Comparison of ENCODE assay signal across 8 mouse cellular contexts in genomic region chr8:92354536-92355482, GRCm38 (mm10). TPM values are rescaled to one million over a fixed set of nuclear protein-coding genes. Genes with fewer than 3 reads are reported as not detected.
A peak's percentile ranks its signal among the peaks of the same experiment; 100 is the strongest.
DNase-seq lines count a peak whose midpoint lies in the region; ATAC-seq and TF ChIP-seq lines count a peak whose summit lies in the region.

No protein-coding gene starts in this region.

- H3K27me3 ChIP-seq in testis, adult 2 months (ENCODE audit: control insufficient read depth, insufficient read depth, low read length) = no peaks in the 10 kb centered on the region; the same call in none of the 2 replicates
- H3K27me3 ChIP-seq in embryonic facial prominence, embryonic 15.5 days = peaks cover 8% of the 10 kb centered on the region; the same call in 1 of the 2 replicates
- peaks cover 40% of the 10 kb centered on the region for H3K27me3 ChIP-seq in kidney, postnatal 0 days (ENCODE audit: insufficient read depth, low read length)
- H3K27me3 ChIP-seq in midbrain, embryonic 14.5 days (ENCODE audit: control insufficient read depth, insufficient read depth, low read length) = no peaks in the 10 kb centered on the region

- no peaks in the 10 kb centered on the region for H3K9me3 ChIP-seq in embryonic facial prominence, embryonic 15.5 days (replicated peaks)
- H3K9me3 ChIP-seq in kidney, postnatal 0 days (replicated peaks; ENCODE audit: low read length) = no peaks in the 10 kb centered on the region
- no peaks in the 10 kb centered on the region for H3K9me3 ChIP-seq in midbrain, embryonic 14.5 days (ENCODE audit: control insufficient read depth, low read length)

- H3K36me3 ChIP-seq in testis, adult 2 months (ENCODE audit: control insufficient read depth, insufficient read depth, low read length) = no peaks in the 10 kb centered on the region; the same call in 1 of the 2 replicates
- H3K36me3 ChIP-seq in embryonic facial prominence, embryonic 15.5 days = no peaks in the 10 kb centered on the region
- no peaks in the 10 kb centered on the region for H3K36me3 ChIP-seq in kidney, postnatal 0 days (ENCODE audit: insufficient read depth, low read length)
- H3K36me3 ChIP-seq in midbrain, embryonic 14.5 days (ENCODE audit: control insufficient read depth, insufficient read depth, low read length) = peaks cover 3% of the 10 kb centered on the region; the same call in 1 of the 2 replicates

- peak overlapping the region; percentile 84 for H3K4me2 ChIP-seq in embryonic facial prominence, embryonic 15.5 days (replicated peaks)
- peak overlapping the region; percentile 74 for H3K4me2 ChIP-seq in kidney, postnatal 0 days (ENCODE audit: low read length)
- peak overlapping the region; percentile 87 for H3K4me2 ChIP-seq in midbrain, embryonic 14.5 days (ENCODE audit: low read length)

- 2% methylated on average over 22 of the region's 22 CpGs for WGBS in embryonic facial prominence, embryonic 15.5 days
- WGBS in kidney, postnatal 0 days = 6% methylated on average over 22 of the region's 22 CpGs
- under 1% methylated on average over 22 of the region's 22 CpGs for WGBS in midbrain, embryonic 14.5 days

- H3K27ac ChIP-seq in testis, adult 2 months (ENCODE audit: control insufficient read depth, insufficient read depth, low read depth, low read length) = no peak overlapping the region
- H3K27ac ChIP-seq in embryonic facial prominence, embryonic 15.5 days (replicated peaks) = peak overlapping the region; percentile 97
- H3K27ac ChIP-seq in kidney, postnatal 0 days = no peak overlapping the region
- peak overlapping the region; percentile 97 for H3K27ac ChIP-seq in midbrain, embryonic 14.5 days (replicated peaks; ENCODE audit: low read depth, low read length)

- ATAC-seq in embryonic facial prominence, embryonic 15.5 days (ENCODE audit: insufficient number of reproducible peaks, low FRiP score, low TSS enrichment, low read depth) = no peak
- no peak for ATAC-seq in kidney, postnatal 0 days (replicated peaks; ENCODE audit: low FRiP score, low read depth)
- no peak for ATAC-seq in midbrain, embryonic 14.5 days (ENCODE audit: low FRiP score, low TSS enrichment)

- no peak for TF ChIP-seq POLR2A in testis, adult 2 months (IDR thresholded peaks at IDR 0.05; ENCODE audit: control insufficient read depth, low read depth, low read length)

- peaks cover 22% of the 10 kb centered on the region for H3K4me1 ChIP-seq in testis, adult 2 months (ENCODE audit: control insufficient read depth, insufficient read depth, low read length)
- H3K4me1 ChIP-seq in embryonic facial prominence, embryonic 15.5 days = peaks cover 49% of the 10 kb centered on the region
- peaks cover 15% of the 10 kb centered on the region; the same call in 1 of the 2 replicates for H3K4me1 ChIP-seq in kidney, postnatal 0 days (replicated peaks; ENCODE audit: insufficient read depth, low read length)
- peaks cover 31% of the 10 kb centered on the region for H3K4me1 ChIP-seq in midbrain, embryonic 14.5 days (ENCODE audit: control insufficient read depth, insufficient read depth, low read length)

- no peak for TF ChIP-seq CTCF in testis, adult 2 months (IDR thresholded peaks at IDR 0.05; ENCODE audit: control insufficient read depth, insufficient read depth, insufficient replicate concordance, low read depth, low read length)
- no peak for TF ChIP-seq CTCF in kidney, postnatal 0 days (IDR thresholded peaks at IDR 0.05; ENCODE audit: low read depth)

- H3K4me3 ChIP-seq in testis, adult 2 months (ENCODE audit: control insufficient read depth, low read depth, low read length) = peak overlapping the region; percentile 91
- H3K4me3 ChIP-seq in embryonic facial prominence, embryonic 15.5 days (replicated peaks) = peak overlapping the region; percentile 75
- peak overlapping the region; percentile 60 for H3K4me3 ChIP-seq in kidney, postnatal 0 days (replicated peaks; ENCODE audit: low read depth, low read length)
- peak overlapping the region; percentile 69 for H3K4me3 ChIP-seq in midbrain, embryonic 14.5 days (replicated peaks; ENCODE audit: low read depth, low read length)

- H3K9ac ChIP-seq in embryonic facial prominence, embryonic 15.5 days = 0 out of 2 replicates have a peak overlapping the region, but pooled peaks have one; percentile 19
- H3K9ac ChIP-seq in kidney, postnatal 0 days (ENCODE audit: low read depth, low read length) = 0 out of 2 replicates have a peak overlapping the region, but pooled peaks have one; percentile 23
- peak overlapping the region; percentile 61 for H3K9ac ChIP-seq in midbrain, embryonic 14.5 days (replicated peaks; ENCODE audit: low read length)

- no peak for DNase-seq in testis, postnatal 14 days (ENCODE audit: low spot score)
- peak; percentile 10 for DNase-seq in kidney, postnatal 0 days (ENCODE audit: low spot score)
- peak; percentile 65 for DNase-seq in midbrain, embryonic 14.5 days
- no peak for DNase-seq in layer of hippocampus, adult 18-20 months (ENCODE audit: low spot score in 2 of 2)
- no peak for DNase-seq in ovary, postnatal 10 days (ENCODE audit: low spot score)
- DNase-seq in gastrocnemius, adult 8-10 months (ENCODE audit: low spot score in 2 of 2) = no peak

RNA-seq across cellular contexts. Expression of gene Irx5, which starts 2.6 kb away (rescaled TPM):
- polyA plus RNA-seq in testis, adult 2 months (2012; rRNA removed) = 7.5 and 8.7 TPM in 2 replicates
- polyA plus RNA-seq in embryonic facial prominence, embryonic 15.5 days (2015; fragmentation: Nextera tagmentation; extraction: Ambion mirVana) = 20.2 and 23.1 TPM in 2 replicates
- 3.0 and 3.9 TPM in 2 replicates for polyA plus RNA-seq in kidney, postnatal 0 days (2015; fragmentation: Nextera tagmentation; extraction: Ambion mirVana)
- 30.7 and 32.2 TPM in 2 replicates for polyA plus RNA-seq in midbrain, embryonic 14.5 days (2014; fragmentation: Nextera tagmentation; extraction: Ambion mirVana)
- under 1 TPM in 1 of 2 experiments, not detected in 1; 0.32 TPM for total RNA-seq in layer of hippocampus, adult 18-20 months (2021)
- total RNA-seq in gastrocnemius, adult 8-10 months (2022) = under 1 TPM in 3 of 4 experiments, not detected in 1; 0.17 to 0.49 (median 0.22) TPM

Comparison
In these comparisons a context has a peak if more than half of its experiments do, and no peak if none do; other contexts are left out.
1. H3K27ac ChIP-seq: peak in embryonic facial prominence, embryonic 15.5 days (single experiment) and midbrain, embryonic 14.5 days (single experiment); none in testis, adult 2 months (single experiment) and kidney, postnatal 0 days (single experiment).
2. DNase-seq: peak in kidney, postnatal 0 days (single experiment) and midbrain, embryonic 14.5 days (single experiment); none in testis, postnatal 14 days (single experiment), layer of hippocampus, adult 18-20 months (0 of 2), ovary, postnatal 10 days (single experiment) and gastrocnemius, adult 8-10 months (0 of 2).
3. Peak in every context shown above with its lines, with median percentiles within 50 percentile points of each other: H3K4me3 ChIP-seq, H3K4me2 ChIP-seq and H3K9ac ChIP-seq.